In the genomic region with DNA sequence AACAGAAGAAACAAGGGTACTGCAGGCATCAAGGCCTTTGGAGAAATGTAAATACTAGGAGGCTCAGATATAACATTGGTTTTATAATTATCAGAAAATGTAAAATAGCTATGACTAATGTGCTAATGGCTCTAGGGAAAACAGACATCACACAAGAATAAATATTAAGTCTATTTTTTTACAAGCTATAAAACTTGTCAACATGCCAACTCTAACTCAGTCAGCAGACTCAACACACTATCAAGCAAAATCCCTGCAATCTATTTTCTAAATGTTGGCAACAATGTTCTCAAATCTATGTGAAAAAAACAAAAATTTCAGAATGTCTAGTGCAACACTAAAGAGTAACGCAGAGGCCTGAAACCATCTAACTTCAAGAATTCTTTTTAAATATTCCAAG, we compare ENCODE assay signal across 12 mouse cellular contexts.
"Had no signal": no experiment of that assay in that cellular context is flagged by ENCODE, and none has a peak within 500 bp of the region (broad histone marks: within the 10 kb centered on the region; RNA-seq: fewer than 3 reads in every experiment).

No protein-coding gene starts in this region.

- H3K27ac ChIP-seq: intestine, embryonic 15.5 days; layer of hippocampus, adult 2 months; liver, embryonic 14.5 days; midbrain, embryonic 13.5 days had no signal

- DNase-seq: kidney, adult 18-20 months; kidney, postnatal 10 days; kidney, postnatal 4 days; left cerebral cortex, postnatal 4 days; lung, adult 18-20 months; lung, postnatal 14 days; right cerebral cortex, postnatal 25 days; thymus, postnatal 36 days had no signal

- ATAC-seq: intestine, embryonic 15.5 days; midbrain, embryonic 13.5 days had no signal

- H3K9ac ChIP-seq: intestine, embryonic 15.5 days; liver, embryonic 14.5 days; midbrain, embryonic 13.5 days had no signal

- H3K4me3 ChIP-seq: intestine, embryonic 15.5 days; layer of hippocampus, adult 2 months; midbrain, embryonic 13.5 days had no signal

- H3K27me3 ChIP-seq: intestine, embryonic 15.5 days; midbrain, embryonic 13.5 days had no signal

- H3K4me2 ChIP-seq: intestine, embryonic 15.5 days; midbrain, embryonic 13.5 days had no signal

- H3K9me3 ChIP-seq: intestine, embryonic 15.5 days; midbrain, embryonic 13.5 days had no signal

- H3K4me1 ChIP-seq: intestine, embryonic 15.5 days; midbrain, embryonic 13.5 days had no signal

- H3K36me3 ChIP-seq: intestine, embryonic 15.5 days; midbrain, embryonic 13.5 days had no signal
